Mouse (Mus musculus) mouse trophoblast stem cell (cell line): Measurements from ENCODE around the gene Sptssa.

Experiments
- in situ Hi-C, 2 experiments: fragments of 300-500 bp; cut with MseI, MboI; formaldehyde crosslinking; loops; 2 replicates in 1 of 2; 3 replicates in 1 of 2; pipeline ENCODE4 v1.15.1; 2025

Gene Sptssa

GRCm38 (mm10) chr12:54655292-54656038, 908 bp downstream of the Sptssa start:
- in situ Hi-C loops, result no loop called here

GRCm38 (mm10) chr12:54654741-54655140, 1.6 kb downstream of the Sptssa start:
- in situ Hi-C loops, result no loop called here

GRCm38 (mm10) chr12:54654141-54654540, 2.2 kb downstream of the Sptssa start:
- in situ Hi-C loops, result no loop called here

- in situ Hi-C loops, result no loop called here
Measured at GRCm38 (mm10) chr12:54652346-54652745, 4.0 kb downstream of the Sptssa start.

- in situ Hi-C loops, result no loop called here
Measured at GRCm38 (mm10) chr12:54651820-54652219, 4.6 kb downstream of the Sptssa start.

GRCm38 (mm10) chr12:54651158-54651557, 5.2 kb downstream of the Sptssa start:
- in situ Hi-C loops, result no loop called here

- in situ Hi-C loops, result no loop called here
Measured at GRCm38 (mm10) chr12:54644947-54645346, 11.4 kb downstream of the Sptssa start.

- in situ Hi-C loops, result no loop called here
Measured at GRCm38 (mm10) chr12:54643320-54643892, 13.0 kb downstream of the Sptssa start.

- in situ Hi-C loops, result no loop called here
Measured at GRCm38 (mm10) chr12:54641374-54641773, 15.0 kb downstream of the Sptssa start.

GRCm38 (mm10) chr12:54640259-54640658, 16.1 kb downstream of the Sptssa start:
- in situ Hi-C loops, result no loop called here

- in situ Hi-C loops, result no loop called here
Measured at GRCm38 (mm10) chr12:54637033-54637432, 19.3 kb downstream of the Sptssa start.

- in situ Hi-C loops, result no loop called here
Measured at GRCm38 (mm10) chr12:54632141-54632540, 24.2 kb downstream of the Sptssa start.

GRCm38 (mm10) chr12:54621942-54622341, 34.4 kb downstream of the Sptssa start:
- in situ Hi-C loops, result no loop called here

- in situ Hi-C loops, result no loop called here
Measured at GRCm38 (mm10) chr12:54620042-54620705, 36.2 kb downstream of the Sptssa start.

- in situ Hi-C loops, result no loop called here
Measured at GRCm38 (mm10) chr12:54608988-54609387, 47.4 kb downstream of the Sptssa start.

- in situ Hi-C loops, result no loop called here
Measured at GRCm38 (mm10) chr12:54605203-54605602, 51.2 kb downstream of the Sptssa start.

GRCm38 (mm10) chr12:54603542-54604167, 52.7 kb downstream of the Sptssa start:
- in situ Hi-C loops, result no loop called here

- in situ Hi-C loops, result no loop called here
Measured at GRCm38 (mm10) chr12:54600482-54600881, 55.9 kb downstream of the Sptssa start.

GRCm38 (mm10) chr12:54598358-54598757, 58.0 kb downstream of the Sptssa start:
- in situ Hi-C loops, result no loop called here

GRCm38 (mm10) chr12:54596715-54597114, 59.7 kb downstream of the Sptssa start:
- in situ Hi-C loops, result no loop called here
